Mouse (Mus musculus) gonadal fat pad, adult 2 months (tissue): ENCODE measurements around the gene Pdk2. TPM values are rescaled to one million over a fixed set of nuclear protein-coding genes. Genes with fewer than 3 reads are reported as not detected.

ENCODE experiments used
- DNase-seq: peaks from one replicate; pipeline ENCODE4 v3.0.0-alpha.2; 2012; ENCODE audit warnings: low read depth
- polyA plus RNA-seq: library from polyadenylated mRNA; depleted of rRNA; stranded (reverse); fragments of >200 nt; gene quantifications from 2 replicates; pipeline ENCODE4 v1.2.3, GENCODE M21; 2012; rRNA removed

Gene Pdk2
- polyA plus RNA-seq, 1 experiment: 143 TPM

DNA sequence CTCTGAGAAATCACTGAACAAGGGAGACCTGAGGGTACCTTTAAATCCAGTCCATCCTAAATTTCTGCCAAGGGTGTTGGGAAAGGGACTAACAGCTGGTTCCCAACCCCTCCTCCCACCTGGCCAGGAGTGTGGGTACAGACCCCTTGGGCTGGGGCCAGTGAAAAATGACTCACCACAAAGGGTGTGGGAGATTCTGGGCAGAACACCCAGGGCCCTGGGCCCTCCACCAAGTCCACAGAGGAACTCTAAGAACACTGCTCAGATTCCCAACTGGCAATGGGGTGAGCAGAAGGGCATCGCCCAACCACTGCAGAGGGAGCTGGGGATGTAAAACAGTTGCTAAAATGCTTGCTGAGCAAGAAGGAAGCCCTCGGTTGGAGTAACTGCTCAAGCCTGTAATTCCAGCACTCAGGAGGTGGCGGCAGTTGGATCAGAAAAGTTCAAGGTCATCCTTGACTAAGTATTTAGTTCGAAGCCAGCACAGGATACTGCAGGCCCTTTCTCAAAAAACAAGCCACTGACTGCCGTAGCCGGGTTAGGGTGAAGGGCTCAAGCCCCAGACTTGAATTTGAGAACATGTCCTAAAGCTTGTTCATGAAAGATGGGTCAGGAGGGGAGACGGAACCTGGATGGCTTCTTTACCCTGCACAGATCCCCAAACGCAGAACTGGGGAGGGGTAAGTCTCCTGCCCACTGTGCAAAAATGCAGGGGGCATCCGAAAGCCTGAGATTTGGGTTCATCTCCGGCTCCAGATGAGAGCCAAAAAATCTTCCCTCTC lies 52.2 kb downstream of the Pdk2 start:
- DNase-seq: peak; percentile 94

DNA sequence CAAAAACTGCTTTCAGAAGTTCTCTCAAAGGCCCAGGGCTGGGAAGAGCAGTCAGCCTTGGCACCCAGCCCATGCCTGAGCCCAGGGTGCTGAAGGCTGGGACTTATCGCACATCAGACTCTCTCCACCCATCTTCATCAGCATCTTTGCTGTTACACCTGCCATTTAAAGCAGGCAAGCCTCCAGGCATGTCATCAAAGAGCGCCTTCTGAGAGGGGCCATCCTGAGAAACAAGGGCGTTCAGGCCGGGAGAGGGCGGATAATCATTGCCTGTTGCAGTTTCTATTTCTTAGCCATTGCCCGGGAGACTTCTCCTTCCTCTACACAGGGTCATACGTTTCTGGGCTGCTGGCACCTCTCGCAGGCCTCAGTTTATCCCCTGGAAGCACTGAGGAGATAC lies 53.3 kb downstream of the Pdk2 start:
- no peak for DNase-seq

GRCm38 (mm10) chr11:94987341-94987740 lies 53.8 kb downstream of the Pdk2 start:
- peak; percentile 94 for DNase-seq

- DNase-seq: no peak
These were observed 54.7 kb downstream of the Pdk2 start for GRCm38 (mm10) chr11:94986435-94986834.

GRCm38 (mm10) chr11:94985822-94986221 lies 55.3 kb downstream of the Pdk2 start:
- DNase-seq: no peak

GRCm38 (mm10) chr11:94985140-94985539 lies 56.0 kb downstream of the Pdk2 start:
- no peak for DNase-seq

DNA sequence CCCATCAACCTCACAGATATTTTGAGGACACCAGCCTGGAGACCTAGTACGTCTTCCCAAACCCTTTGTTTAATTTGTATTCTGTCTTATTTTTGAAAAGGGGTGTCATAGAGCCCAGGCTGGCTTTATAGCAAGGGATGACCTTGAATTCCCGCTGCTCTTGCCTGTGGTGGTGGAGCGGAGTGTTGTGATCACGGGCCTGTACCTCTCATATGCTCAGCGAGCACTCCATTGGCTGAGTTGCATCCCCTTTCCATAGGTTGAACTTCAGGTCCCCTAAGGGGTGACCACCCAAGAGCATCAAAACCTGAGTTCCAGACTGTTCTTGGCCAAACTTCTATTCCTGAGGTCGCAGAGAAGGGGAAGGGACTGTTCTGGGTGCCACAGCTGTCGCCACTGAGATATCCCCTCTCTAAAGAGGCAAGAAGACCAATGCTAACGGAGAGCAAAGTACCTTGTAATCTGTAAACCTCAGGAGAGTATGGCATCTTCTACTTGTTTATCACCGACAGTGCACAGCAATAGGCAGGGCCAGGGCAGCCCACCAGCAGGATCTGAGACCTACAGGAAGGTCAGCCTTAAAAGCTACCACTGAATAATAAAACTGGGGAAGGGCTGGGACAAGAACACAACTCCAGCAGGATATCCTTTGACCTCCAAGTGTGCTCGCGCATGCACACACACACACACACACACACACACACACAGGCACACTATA lies 61.5 kb downstream of the Pdk2 start:
- DNase-seq: no peak

- DNase-seq: no peak
These were observed 62.2 kb downstream of the Pdk2 start for GRCm38 (mm10) chr11:94978947-94979346.

- DNase-seq: no peak
These were observed 62.8 kb downstream of the Pdk2 start for GRCm38 (mm10) chr11:94978178-94978915.

Other genes with a start within 250 kb of the Pdk2 start
- gene Col1a1, start 105.1 kb downstream of the Pdk2 start, polyA plus RNA-seq: 106 and 256 TPM in 2 replicates
- gene Hils1, start 73.8 kb downstream of the Pdk2 start, polyA plus RNA-seq: 2.0 and 2.1 TPM in 2 replicates
- gene Sgca, start 65.0 kb downstream of the Pdk2 start, polyA plus RNA-seq: 4.8 and 5.5 TPM in 2 replicates
- gene Ppp1r9b, start 50.3 kb downstream of the Pdk2 start, polyA plus RNA-seq: 34.4 and 44.9 TPM in 2 replicates
- gene Samd14, start 31.5 kb downstream of the Pdk2 start, polyA plus RNA-seq: 3.4 and 4.6 TPM in 2 replicates
- 38.2 and 41.1 TPM in 2 replicates for gene Itga3, start 35.4 kb upstream of the Pdk2 start, polyA plus RNA-seq
- gene Dlx3, start 78.8 kb upstream of the Pdk2 start, polyA plus RNA-seq: 0.07 and 0.29 TPM in 2 replicates
- 0.16 and 0.32 TPM in 2 replicates for gene Dlx4, start 104.9 kb upstream of the Pdk2 start, polyA plus RNA-seq
- gene Tac4, start 220.2 kb upstream of the Pdk2 start, polyA plus RNA-seq: 0.09 TPM in 1 of 2 replicates, not detected in the other